Mouse (Mus musculus) MEL (cell line): ENCODE measurements at regions not wholly inside any gene's neighbourhood (a gene's known extent, or its start where the extent isn't known, plus 50 kb on each side); places are given as distances from the start of the nearest gene placed in this dataset.

Source experiments
- CTCF ChIP-seq, 3 experiments: IDR thresholded peaks in 2 of 3; conservative IDR thresholded peaks in 1 of 3; 2 replicates each; pipeline ENCODE4 v1.5.1; 2011 to 2012; ENCODE audit warnings: low read length in 3 of 3, low read depth in 2 of 3, mild to moderate bottlenecking in 2 of 3, improper control_type of control experiment in 1 of 3, inconsistent platforms in 1 of 3, mixed read lengths in 1 of 3, moderate library complexity in 1 of 3; ENCODE audit not compliant: control insufficient read depth in 1 of 3, insufficient read depth in 1 of 3, poor library complexity in 1 of 3, severe bottlenecking in 1 of 3
- ELF1 ChIP-seq: IDR thresholded peaks from 2 replicates; pipeline ENCODE4 v1.6.1; 2014; ENCODE audit warnings: low read depth, mild to moderate bottlenecking, inconsistent platforms, low read length, improper control_type of control experiment, moderate library complexity
- EP300 ChIP-seq, 2 experiments: IDR thresholded peaks; 2 replicates each; pipeline ENCODE4 v1.6.1; 2011; ENCODE audit warnings: improper control_type of control experiment in 2 of 2, low read length in 2 of 2, low read depth in 1 of 2, mild to moderate bottlenecking in 1 of 2
- GATA1 ChIP-seq: IDR thresholded peaks from 2 replicates; pipeline ENCODE4 v1.6.1; 2011; ENCODE audit warnings: low read depth, low read length, improper control_type of control experiment
- MAFK ChIP-seq: IDR thresholded peaks from 2 replicates; pipeline ENCODE4 v1.6.1; 2011; ENCODE audit warnings: low read depth, mild to moderate bottlenecking, low read length, improper control_type of control experiment, borderline replicate concordance
- POLR2A ChIP-seq, 2 experiments: IDR thresholded peaks; 2 replicates each; pipeline ENCODE4 v1.6.1; 2011 to 2012; ENCODE audit warnings: low read length in 2 of 2, mild to moderate bottlenecking in 2 of 2, control low read depth in 1 of 2, improper control_type of control experiment in 1 of 2, low read depth in 1 of 2, moderate library complexity in 1 of 2; ENCODE audit not compliant: control insufficient read depth in 1 of 2, insufficient read depth in 1 of 2, poor library complexity in 1 of 2
- POLR2AphosphoS2 ChIP-seq: IDR thresholded peaks from 2 replicates; pipeline ENCODE4 v1.6.1; 2011; ENCODE audit warnings: low read length, improper control_type of control experiment
- RAD21 ChIP-seq: IDR thresholded peaks from 2 replicates; pipeline ENCODE4 v1.6.1; 2011; ENCODE audit warnings: mild to moderate bottlenecking, low read depth, low read length, improper control_type of control experiment

DNA sequence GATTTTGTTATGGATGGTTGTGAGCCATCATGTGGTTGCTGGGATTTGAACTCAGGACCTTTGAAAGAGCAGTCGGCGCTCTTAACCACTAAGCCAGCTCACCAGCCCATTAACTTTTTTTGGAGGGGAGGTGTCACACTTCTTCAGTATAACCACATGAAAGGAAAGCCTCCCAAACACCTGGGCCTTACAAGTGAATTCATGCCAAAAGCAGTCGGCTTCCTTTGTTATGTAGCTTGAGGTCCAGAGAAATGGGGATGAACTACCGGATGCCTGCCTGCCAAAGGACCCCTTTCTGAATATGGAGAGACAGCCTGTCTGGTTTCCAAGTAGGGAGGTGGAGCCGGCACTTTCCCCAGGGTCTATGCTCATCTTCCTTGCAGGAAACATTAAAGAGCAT is 80.6 kb upstream of the Fam174b start:
- no peak for TF ChIP-seq CTCF (IDR thresholded peaks at IDR 0.05 in 2 of 3, conservative IDR thresholded peaks at IDR 0.05 in 1 of 3; ENCODE audit: control insufficient read depth in 1 of 3, insufficient read depth in 1 of 3, low read depth in 2 of 3, low read length in 3 of 3, poor library complexity in 1 of 3, severe bottlenecking in 1 of 3)
- TF ChIP-seq RAD21 = no peak
- no peak for TF ChIP-seq MAFK
- no peak for TF ChIP-seq GATA1
- no peak for TF ChIP-seq ELF1
- TF ChIP-seq POLR2AphosphoS2 = no peak
- TF ChIP-seq POLR2A (IDR thresholded peaks at IDR 0.05; ENCODE audit: control insufficient read depth in 1 of 2, insufficient read depth in 1 of 2, low read depth in 1 of 2, low read length in 2 of 2, poor library complexity in 1 of 2) = no peak
- no peak for TF ChIP-seq EP300 (IDR thresholded peaks at IDR 0.05; ENCODE audit: low read depth in 1 of 2, low read length in 2 of 2)
